Mouse (Mus musculus) embryonic stem cell, embryonic (primary cell): ENCODE measurements around the gene Matn4.

Experiments
- CTCF ChIA-PET, 4 experiments: fragments of 300-600 bp in 2 of 4; fragments of 350-600 bp in 2 of 4; sonication (Branson Sonifier 250); formaldehyde crosslinking; loops; one replicate each; lab custom pipeline; 2022; ENCODE audit warnings: inconsistent platforms in 2 of 4; lab: Charles Lee
- POLR2A ChIA-PET, 4 experiments: fragments of 300-600 bp in 2 of 4; fragments of 350-600 bp in 2 of 4; sonication (Branson Sonifier 250); formaldehyde crosslinking; loops; one replicate each; lab custom pipeline; 2022; ENCODE audit warnings: antibody characterized with exemption in 4 of 4, inconsistent platforms in 1 of 4; lab: Charles Lee

Gene Matn4

GRCm38 (mm10) chr2:164414167-164414566 is 9.2 kb upstream of the Matn4 start:
- CTCF ChIA-PET = interaction anchor here in 3 of 4 experiments (0.6 to 2.1 kb wide), 15 partner anchors 10 to 190 kb away, joined by 3 to 9 read pairs (median 4); partner anchors contain the start of genes Matn4 (in 1 of the 3), Rbpjl (in 1 of the 3) and Slpi (in 1 of the 3)
- POLR2A ChIA-PET = interaction anchor here (0.5 to 25.2 kb wide), 7 partner anchors 10 to 107 kb away, joined by 3 to 985 read pairs (median 6); partner anchors contain the start of genes Gm20458 (in 1 of the 4), Matn4 (in 1 of the 4), Sdc4 (in 1 of the 4) and Sys1 (in 1 of the 4)

DNA sequence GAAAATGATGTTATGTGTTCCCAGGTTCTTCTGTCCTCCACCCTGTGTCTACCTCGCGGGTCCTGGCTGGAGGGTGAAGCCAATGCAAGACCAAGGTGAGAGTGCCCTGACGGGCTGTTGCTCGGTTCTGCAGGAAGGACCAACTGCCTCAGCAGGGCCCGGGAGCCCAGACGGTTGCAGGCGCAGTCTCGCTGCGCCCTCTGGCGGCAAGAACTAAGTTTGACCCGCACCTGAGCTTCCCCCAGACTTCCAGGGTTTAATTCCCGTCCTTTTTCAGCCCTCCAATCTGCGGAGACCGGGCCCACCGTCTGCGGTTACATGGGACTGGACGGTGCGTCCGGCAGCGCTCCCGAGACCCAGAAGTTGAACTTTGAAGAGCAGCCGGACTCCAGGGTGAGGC is 2.7 kb upstream of the Matn4 start:
- CTCF ChIA-PET = interaction anchor here (0.6 to 4.5 kb wide), 50 partner anchors 9 to 481 kb away, joined by 3 to 30 read pairs (median 4); partner anchors contain the start of genes Slpi (in 3 of the 4), Gm20458 (in 2 of the 4), Sdc4 (in 2 of the 4) and Sys1 (in 1 of the 4)

DNA sequence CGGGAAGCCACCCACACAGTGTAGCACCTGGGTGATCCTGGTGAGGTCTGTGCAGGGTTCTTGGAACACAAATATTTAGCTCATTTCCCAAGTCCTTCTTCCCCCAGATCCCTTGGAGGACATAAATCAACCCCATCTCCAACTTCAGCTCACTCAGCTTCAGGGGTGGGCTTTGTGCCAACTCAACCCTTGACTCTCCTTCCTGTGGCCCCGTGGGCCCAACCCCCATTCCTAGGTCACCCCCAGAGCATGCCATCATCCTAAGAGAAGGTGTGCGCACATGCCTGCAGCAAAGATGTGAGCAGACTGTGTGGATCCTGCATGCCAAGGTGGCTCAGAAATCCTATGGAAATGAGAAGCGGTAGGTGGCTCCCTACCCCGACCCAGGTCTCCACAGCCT is 559 bp upstream of the Matn4 start:
- POLR2A ChIA-PET = interaction anchor here in 2 of 4 experiments (0.9 to 3.2 kb wide), 8 partner anchors 11 to 186 kb away, joined by 3 to 12 read pairs (median 4); partner anchors contain the start of gene Sdc4 (in 1 of the 2)
- CTCF ChIA-PET = interaction anchor here (0.5 to 4.8 kb wide), 14 partner anchors 12 to 880 kb away, joined by 3 to 49 read pairs (median 4); partner anchors contain the start of gene Slpi (in 2 of the 4)

More for the DNA sequence above, 2.7 kb upstream of the Matn4 start:
- POLR2A ChIA-PET = interaction anchor here in 3 of 4 experiments (0.6 to 4.5 kb wide), 7 partner anchors 11 to 114 kb away, joined by 3 to 18 read pairs (median 4); no protein-coding TSS in a partner anchor

- CTCF ChIA-PET = interaction anchor here (0.5 to 4.8 kb wide), 47 partner anchors 9 to 1069 kb away, joined by 3 to 49 read pairs (median 4); partner anchors contain the start of genes Slpi (in 3 of the 4), Wfdc10 (in 2 of the 4), Wfdc9 (in 2 of the 4) and Gm20458 (in 1 of the 4)
- POLR2A ChIA-PET = interaction anchor here (0.5 to 3.2 kb wide), 37 partner anchors 9 to 939 kb away, joined by 3 to 12 read pairs (median 4); partner anchors contain the start of genes Gm20458 (in 2 of the 4), Sdc4 (in 1 of the 4), Slpi (in 1 of the 4) and Sys1 (in 1 of the 4)
Measured at GRCm38 (mm10) chr2:164404082-164404990, 624 bp downstream of the Matn4 start.

GRCm38 (mm10) chr2:164403396-164404081 is 1.4 kb downstream of the Matn4 start:
- POLR2A ChIA-PET = interaction anchor here (0.5 to 3.2 kb wide), 32 partner anchors 8 to 940 kb away, joined by 3 to 12 read pairs (median 4); partner anchors contain the start of genes Gm20458 (in 2 of the 4), Sdc4 (in 1 of the 4), Slpi (in 1 of the 4) and Sys1 (in 1 of the 4)
- CTCF ChIA-PET = interaction anchor here (0.5 to 4.8 kb wide), 38 partner anchors 10 to 745 kb away, joined by 3 to 49 read pairs (median 4); partner anchors contain the start of genes Slpi (in 2 of the 4), Pkig (in 1 of the 4), Wfdc10 (in 1 of the 4) and Wfdc9 (in 1 of the 4)

- ChIA-PET POLR2A (interaction anchor here (0.9 to 3.2 kb wide), 4 partner anchors 26 to 108 kb away, joined by 3 to 12 read pairs (median 6); partner anchors contain the start of genes Gm20458 (in 1 of the 4) and Sdc4 (in 1 of the 4)), CTCF (interaction anchor here (0.5 to 4.8 kb wide), 16 partner anchors 8 to 480 kb away, joined by 3 to 49 read pairs (median 6); partner anchors contain the start of gene Slpi (in 2 of the 4))
Measured at GRCm38 (mm10) chr2:164402906-164403305, 2.1 kb downstream of the Matn4 start, which contains the start of gene Rbpjl. TSS of gene Rbpjl (plus strand) at chr2:164403141.

GRCm38 (mm10) chr2:164396911-164397310 is 8.0 kb downstream of the Matn4 start:
- CTCF ChIA-PET = interaction anchor here (0.5 to 1.7 kb wide), 7 partner anchors 10 to 244 kb away, joined by 3 to 7 read pairs (median 4); no protein-coding TSS in a partner anchor
- POLR2A ChIA-PET = interaction anchor here in 2 of 4 experiments (1.2 to 1.4 kb wide), 2 partner anchors 11 to 46 kb away, joined by 4 to 5 read pairs; partner anchors contain the start of gene Sdc4 (in 1 of the 2)

DNA sequence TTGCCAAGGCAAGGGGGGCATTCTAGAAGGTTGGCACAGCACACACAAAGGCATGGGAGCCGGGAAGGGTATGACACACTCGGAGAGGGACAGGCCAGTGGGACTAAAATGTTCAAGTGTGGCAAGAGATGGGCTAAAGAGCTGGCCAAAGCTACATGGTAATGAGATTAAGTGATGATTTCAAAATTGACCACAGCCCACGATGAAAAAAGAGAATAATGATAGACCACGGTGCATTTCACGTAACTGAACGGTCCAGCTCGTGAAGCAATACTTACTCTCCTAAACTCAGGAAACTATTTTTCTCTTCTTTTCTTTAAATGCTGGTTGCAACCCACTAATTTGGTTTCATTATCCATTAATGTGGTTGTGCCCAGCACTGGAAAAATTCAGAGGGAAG is 8.9 kb downstream of the Matn4 start:
- POLR2A ChIA-PET = interaction anchor here in 3 of 4 experiments (0.6 to 1.4 kb wide), 3 partner anchors 12 to 47 kb away, joined by 4 to 5 read pairs (median 5); partner anchors contain the start of gene Sdc4 (in 1 of the 3)
- CTCF ChIA-PET = interaction anchor here in 3 of 4 experiments (0.8 to 1.7 kb wide), 5 partner anchors 9 to 245 kb away, joined by 3 to 7 read pairs (median 3); no protein-coding TSS in a partner anchor

DNA sequence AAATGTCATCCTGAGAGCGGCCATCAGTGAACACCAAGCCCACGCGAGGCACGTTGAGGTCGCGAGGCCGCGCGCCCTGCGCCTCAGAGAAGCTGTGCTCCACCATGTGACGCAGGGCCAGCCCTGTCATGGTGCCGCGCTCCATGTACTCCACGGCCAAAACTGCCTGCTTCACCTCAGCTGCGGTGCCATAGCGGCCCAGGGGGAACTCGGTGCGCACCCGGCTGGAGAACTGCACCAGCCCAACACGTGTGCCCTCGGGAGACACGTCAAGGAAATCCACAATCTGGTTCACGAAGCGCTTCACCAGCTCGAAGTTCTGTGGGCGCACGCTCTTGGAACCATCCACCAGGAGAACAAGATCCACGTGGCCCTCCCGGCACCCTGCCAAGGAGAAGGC is 11.8 kb downstream of the Matn4 start:
- ChIA-PET CTCF (interaction anchor here in 3 of 4 experiments (0.6 to 2.8 kb wide), 12 partner anchors 9 to 400 kb away, joined by 3 to 21 read pairs (median 4); partner anchors contain the start of genes Matn4 (in 1 of the 3) and Rbpjl (in 1 of the 3)), POLR2A (interaction anchor here in 1 of 4 experiments (0.6 to 1.2 kb wide), 7 partner anchors 16 to 1419 kb away, joined by 3 to 4 read pairs (median 3); no protein-coding TSS in a partner anchor)

DNA sequence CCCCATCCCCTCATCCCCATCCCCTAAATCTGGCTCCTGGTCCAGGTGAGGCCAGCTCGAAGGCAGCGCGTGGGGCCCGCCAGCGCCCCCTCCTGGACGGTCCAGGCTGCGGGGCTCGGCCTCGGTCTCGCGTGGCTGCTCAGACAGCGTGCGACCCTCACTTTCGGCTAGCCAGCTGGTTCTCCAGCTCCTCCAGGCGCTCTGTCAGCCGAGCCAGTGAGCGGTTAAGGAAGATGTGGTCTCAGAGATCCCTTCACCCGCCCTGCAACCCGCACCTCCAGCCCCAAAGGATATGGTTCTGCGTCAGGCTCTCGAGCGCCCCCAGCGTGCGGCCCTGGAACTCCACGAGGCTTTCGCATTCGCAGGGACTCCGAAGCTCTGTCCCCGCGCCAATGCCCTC is 15.5 kb downstream of the Matn4 start:
- ChIA-PET CTCF (interaction anchor here (0.5 to 3.8 kb wide), 130 partner anchors 8 to 1125 kb away, joined by 3 to 49 read pairs (median 4); partner anchors contain the start of genes Gm20458 (in 3 of the 4), Matn4 (in 3 of the 4), Rbpjl (in 2 of the 4) and Eppin (in 1 of the 4)), POLR2A (interaction anchor here (0.6 to 1.7 kb wide), 20 partner anchors 9 to 551 kb away, joined by 3 to 7 read pairs (median 3); partner anchors contain the start of genes Sdc4 (in 1 of the 4) and Tomm34 (in 1 of the 4))

DNA sequence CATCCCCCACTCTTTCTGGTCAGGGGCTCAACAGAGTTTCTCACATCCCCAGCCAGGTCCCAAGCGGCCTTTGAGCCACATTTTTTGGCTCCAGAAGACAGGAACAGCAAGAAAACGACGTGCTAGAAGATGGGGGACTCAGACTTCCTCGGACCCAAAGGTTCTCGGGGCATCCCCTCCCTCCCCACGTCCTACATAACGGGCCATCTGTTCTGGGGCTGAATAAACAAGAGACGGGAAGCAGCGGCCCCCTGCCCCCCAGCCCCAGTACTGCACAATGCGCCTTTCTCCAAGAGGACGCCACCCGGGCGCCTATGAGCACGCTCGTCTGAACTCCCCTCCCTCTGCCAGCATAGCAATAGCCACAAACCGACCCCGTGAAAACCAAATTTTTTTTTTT is 15.9 kb downstream of the Matn4 start, which contains the start of gene Slpi:
Slpi (minus strand) TSS at position 76 of the 400 bp plus-strand sequence.
- ChIA-PET POLR2A (interaction anchor here (0.6 to 1.7 kb wide), 16 partner anchors 9 to 551 kb away, joined by 3 to 7 read pairs (median 4); partner anchors contain the start of gene Sdc4 (in 1 of the 4)), CTCF (interaction anchor here (0.5 to 3.8 kb wide), 89 partner anchors 8 to 1126 kb away, joined by 3 to 49 read pairs (median 4); partner anchors contain the start of genes Matn4 (in 3 of the 4), Gm20458 (in 2 of the 4), Rbpjl (in 2 of the 4) and Fitm2 (in 1 of the 4))

DNA sequence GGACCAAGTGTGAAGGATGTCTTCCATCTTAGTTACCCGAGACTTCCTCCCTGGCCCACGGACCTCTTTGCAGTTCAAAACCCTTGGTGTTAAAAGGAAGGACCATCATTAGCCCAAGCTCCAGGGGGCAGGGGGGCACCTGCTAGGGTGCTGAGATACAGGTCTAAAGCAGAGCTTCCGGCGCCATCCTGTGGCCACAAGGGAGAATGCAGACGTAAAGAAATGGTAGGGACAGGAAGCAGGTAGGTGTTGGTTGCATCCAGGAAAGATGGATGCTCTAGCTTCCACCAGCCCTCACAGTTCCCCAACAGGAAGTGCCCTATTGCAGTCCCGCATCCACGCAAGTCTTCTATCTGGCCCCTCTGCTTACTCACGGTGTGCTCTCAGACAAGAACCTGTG is 18.0 kb downstream of the Matn4 start:
- CTCF ChIA-PET = interaction anchor here (0.6 to 2.7 kb wide), 35 partner anchors 9 to 599 kb away, joined by 3 to 13 read pairs (median 4); partner anchors contain the start of genes Gm20458 (in 1 of the 4), Rbpjl (in 1 of the 4), Sdc4 (in 1 of the 4) and Svs4 (in 1 of the 4)
- POLR2A ChIA-PET = interaction anchor here in 2 of 4 experiments (0.7 to 1.1 kb wide), 3 partner anchors 12 to 22 kb away, joined by 3 read pairs; no protein-coding TSS in a partner anchor

DNA sequence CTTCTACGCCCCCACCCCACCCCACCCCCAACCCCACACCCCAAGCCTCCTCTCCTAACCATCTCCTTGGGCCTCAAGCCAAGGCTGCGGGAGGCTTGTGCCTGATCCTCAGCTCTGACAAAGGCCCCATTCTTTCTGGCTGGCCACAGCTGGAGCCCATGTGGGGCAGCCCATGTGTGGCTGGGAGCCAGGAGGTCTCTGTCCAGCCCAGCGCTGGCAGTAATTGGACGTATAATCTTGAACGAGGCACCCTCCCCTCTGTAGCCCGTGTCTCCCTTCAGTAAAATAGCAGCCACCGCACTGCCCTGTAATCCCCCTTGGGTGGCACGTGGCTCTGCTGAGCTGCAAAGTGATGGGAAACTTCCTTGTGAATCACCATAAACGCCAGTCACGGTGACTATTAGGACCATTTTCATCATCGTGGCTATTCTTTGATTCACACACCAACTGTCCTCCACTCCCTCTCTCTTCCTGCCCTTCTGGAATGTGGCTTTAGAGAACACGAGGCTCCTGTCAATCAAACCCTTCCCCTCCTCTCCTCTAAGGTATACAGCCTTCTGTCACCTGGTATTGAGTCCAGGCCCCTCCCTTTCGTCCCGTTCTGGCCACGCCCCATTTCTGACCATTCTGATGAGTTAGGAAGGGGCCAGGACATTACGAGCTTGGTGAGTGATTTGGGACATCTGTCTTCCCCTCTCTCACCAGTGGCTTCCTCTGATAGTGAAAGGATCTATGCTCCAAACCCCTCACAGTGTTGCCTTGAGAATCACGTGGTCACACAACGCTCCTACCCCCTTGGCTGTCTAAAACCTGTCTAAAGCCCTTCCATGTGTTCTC is 18.8 kb downstream of the Matn4 start:
- CTCF ChIA-PET = interaction anchor here (0.5 to 2.7 kb wide), 29 partner anchors 10 to 598 kb away, joined by 3 to 11 read pairs (median 4); partner anchors contain the start of genes Gm20458 (in 1 of the 4), Rbpjl (in 1 of the 4) and Sdc4 (in 1 of the 4)

GRCm38 (mm10) chr2:164383656-164384399 is 21.1 kb downstream of the Matn4 start:
- CTCF ChIA-PET = interaction anchor here (0.6 to 2.1 kb wide), 6 partner anchors 9 to 849 kb away, joined by 3 to 6 read pairs (median 3); no protein-coding TSS in a partner anchor
- POLR2A ChIA-PET = interaction anchor here in 1 of 4 experiments (1.2 kb wide), 1 partner anchor 10 kb away, joined by 3 read pairs; no protein-coding TSS in a partner anchor

More for the DNA sequence above, 18.8 kb downstream of the Matn4 start:
- POLR2A ChIA-PET = interaction anchor here in 2 of 4 experiments (0.6 to 1.1 kb wide), 3 partner anchors 13 to 556 kb away, joined by 3 to 4 read pairs (median 3); no protein-coding TSS in a partner anchor
